Mouse (Mus musculus) neural tube, embryonic 12.5 days (tissue): ENCODE measurements around the gene Kank2. TPM values are rescaled to one million over a fixed set of nuclear protein-coding genes. Genes with fewer than 3 reads are reported as not detected.

Experiments
- ATAC-seq: fragments of 200-750 bp; cut with Nextera tagmentation; 2 replicates; pipeline ENCODE4 v1.8.0; 2017; ENCODE audit warnings: low read depth, mild to moderate bottlenecking, moderate TSS enrichment, moderate library complexity; ENCODE audit not compliant: low FRiP score
- H3K27ac ChIP-seq: fragments of 300-500 bp; sonication (generic); 2 replicates; pipeline ENCODE4 v1.5.1; 2016
- H3K27me3 ChIP-seq: fragments of 300-500 bp; sonication (generic); replicated peaks from 2 replicates; pipeline ENCODE4 v1.6.1; 2016; ENCODE audit warnings: mild to moderate bottlenecking
- H3K36me3 ChIP-seq: fragments of 300-500 bp; sonication (generic); 2 replicates; pipeline ENCODE4 v1.6.1; 2016; ENCODE audit warnings: mild to moderate bottlenecking
- H3K4me1 ChIP-seq: fragments of 300-500 bp; sonication (generic); 2 replicates; pipeline ENCODE4 v1.6.1; 2016
- H3K4me2 ChIP-seq: fragments of 300-500 bp; sonication (generic); replicated peaks from 2 replicates; pipeline ENCODE4 v1.6.1; 2016; ENCODE audit warnings: mild to moderate bottlenecking
- H3K4me3 ChIP-seq: fragments of 300-500 bp; sonication (generic); 2 replicates; pipeline ENCODE4 v1.5.1; 2016
- H3K9ac ChIP-seq: fragments of 300-500 bp; sonication (generic); 2 replicates; pipeline ENCODE4 v1.6.1; 2016; ENCODE audit warnings: mild to moderate bottlenecking
- H3K9me3 ChIP-seq: fragments of 300-500 bp; sonication (generic); 2 replicates; pipeline ENCODE4 v1.6.1; 2016; ENCODE audit warnings: mild to moderate bottlenecking
- WGBS: fragments of 180-500 bp; shearing (Covaris S2); methylation state at CpG from one replicate; pipeline ENCODE4 v1.1.7; 2016; 5-methylcytosine and 5-hydroxymethylcytosine counted together
- polyA plus RNA-seq: library from polyadenylated mRNA; unstranded; fragments of >200 nt; fragmentation: Nextera tagmentation; extraction: Ambion mirVana; gene quantifications from 2 replicates; pipeline ENCODE4 v1.2.1, GENCODE M21; 2016

Gene Kank2
- polyA plus RNA-seq, 1 experiment from 2014 or later = 7.2 TPM

- Histone ChIP-seq H3K9me3 (no peaks in the 10 kb centered on the region), H3K4me1 (no peaks in the 10 kb centered on the region), H3K4me3 (no peak overlapping the region), H3K4me2 (no peak overlapping the region), H3K27me3 (no peaks in the 10 kb centered on the region), H3K36me3 (0 out of 2 replicates have a peak, but pooled peaks cover 14% of the 10 kb centered on the region), H3K27ac (no peak overlapping the region), H3K9ac (no peak overlapping the region)
- ATAC-seq = no peak
- WGBS = 92% methylated on average over 20 of the region's 20 CpGs
These were observed 33.2 kb upstream of the Kank2 start for GRCm38 (mm10) chr9:21831558-21832240.

GRCm38 (mm10) chr9:21830936-21831335 is 32.4 kb upstream of the Kank2 start:
- no peak overlapping the region for H3K4me3 ChIP-seq
- no peak overlapping the region for H3K4me2 ChIP-seq
- 89% methylated on average over 11 of the region's 11 CpGs for WGBS
- H3K27ac ChIP-seq = no peak overlapping the region
- H3K9ac ChIP-seq = no peak overlapping the region
- 0 out of 2 replicates have a peak, but pooled peaks cover 14% of the 10 kb centered on the region for H3K36me3 ChIP-seq
- H3K27me3 ChIP-seq = no peaks in the 10 kb centered on the region
- ATAC-seq = no peak
- H3K4me1 ChIP-seq = no peaks in the 10 kb centered on the region
- H3K9me3 ChIP-seq = no peaks in the 10 kb centered on the region

- ATAC-seq = no peak
- WGBS = 81% methylated on average over 5 of the region's 5 CpGs
These were observed 31.9 kb upstream of the Kank2 start for GRCm38 (mm10) chr9:21830461-21830850.

GRCm38 (mm10) chr9:21829834-21830460 is 31.4 kb upstream of the Kank2 start:
- H3K9ac ChIP-seq = no peak overlapping the region
- no peak overlapping the region for H3K4me3 ChIP-seq
- H3K4me2 ChIP-seq = no peak overlapping the region
- no peak overlapping the region for H3K27ac ChIP-seq
- 92% methylated on average over 14 of the region's 14 CpGs for WGBS
- H3K4me1 ChIP-seq = no peaks in the 10 kb centered on the region
- H3K36me3 ChIP-seq = 0 out of 2 replicates have a peak, but pooled peaks cover 8% of the 10 kb centered on the region
- H3K9me3 ChIP-seq = no peaks in the 10 kb centered on the region
- no peak for ATAC-seq
- no peaks in the 10 kb centered on the region for H3K27me3 ChIP-seq

More at GRCm38 (mm10) chr9:21830461-21830850, 31.9 kb upstream of the Kank2 start:
- H3K9ac ChIP-seq = no peak overlapping the region
- no peak overlapping the region for H3K4me3 ChIP-seq
- no peaks in the 10 kb centered on the region for H3K27me3 ChIP-seq
- no peaks in the 10 kb centered on the region for H3K4me1 ChIP-seq
- 0 out of 2 replicates have a peak, but pooled peaks cover 13% of the 10 kb centered on the region for H3K36me3 ChIP-seq
- no peak overlapping the region for H3K27ac ChIP-seq
- no peak overlapping the region for H3K4me2 ChIP-seq
- no peaks in the 10 kb centered on the region for H3K9me3 ChIP-seq

GRCm38 (mm10) chr9:21824366-21824765 is 25.8 kb upstream of the Kank2 start:
- no peak overlapping the region for H3K27ac ChIP-seq
- no peaks in the 10 kb centered on the region for H3K9me3 ChIP-seq
- H3K4me2 ChIP-seq = no peak overlapping the region
- H3K9ac ChIP-seq = no peak overlapping the region
- H3K4me1 ChIP-seq = no peaks in the 10 kb centered on the region
- 65% methylated on average over 10 of the region's 10 CpGs for WGBS
- no peaks in the 10 kb centered on the region for H3K27me3 ChIP-seq
- H3K4me3 ChIP-seq = no peak overlapping the region
- H3K36me3 ChIP-seq = 0 out of 2 replicates have a peak, but pooled peaks cover 2% of the 10 kb centered on the region
- no peak for ATAC-seq

GRCm38 (mm10) chr9:21823957-21824356 is 25.4 kb upstream of the Kank2 start:
- no peak overlapping the region for H3K4me2 ChIP-seq
- 41% methylated on average over 4 of the region's 4 CpGs for WGBS
- H3K9me3 ChIP-seq = no peaks in the 10 kb centered on the region
- no peak overlapping the region for H3K4me3 ChIP-seq
- no peaks in the 10 kb centered on the region for H3K36me3 ChIP-seq
- H3K27me3 ChIP-seq = no peaks in the 10 kb centered on the region
- ATAC-seq = no peak
- no peak overlapping the region for H3K27ac ChIP-seq
- H3K9ac ChIP-seq = no peak overlapping the region
- H3K4me1 ChIP-seq = no peaks in the 10 kb centered on the region

GRCm38 (mm10) chr9:21822686-21823085 is 24.1 kb upstream of the Kank2 start:
- no peak for ATAC-seq
- Histone ChIP-seq H3K27me3 (no peaks in the 10 kb centered on the region), H3K9ac (no peak overlapping the region), H3K9me3 (no peaks in the 10 kb centered on the region), H3K4me1 (no peaks in the 10 kb centered on the region), H3K36me3 (no peaks in the 10 kb centered on the region), H3K27ac (no peak overlapping the region), H3K4me3 (no peak overlapping the region), H3K4me2 (no peak overlapping the region)
- 86% methylated on average over 6 of the region's 6 CpGs for WGBS

GRCm38 (mm10) chr9:21820183-21820582 is 21.6 kb upstream of the Kank2 start:
- H3K27ac ChIP-seq = no peak overlapping the region
- 89% methylated on average over 12 of the region's 12 CpGs for WGBS
- H3K27me3 ChIP-seq = no peaks in the 10 kb centered on the region
- H3K4me1 ChIP-seq = no peaks in the 10 kb centered on the region
- H3K4me2 ChIP-seq = no peak overlapping the region
- no peaks in the 10 kb centered on the region for H3K9me3 ChIP-seq
- ATAC-seq = no peak
- H3K4me3 ChIP-seq = no peak overlapping the region
- no peak overlapping the region for H3K9ac ChIP-seq
- H3K36me3 ChIP-seq = no peaks in the 10 kb centered on the region

GRCm38 (mm10) chr9:21819181-21819729 is 20.7 kb upstream of the Kank2 start:
- Histone ChIP-seq H3K27me3 (no peaks in the 10 kb centered on the region), H3K4me2 (no peak overlapping the region), H3K4me3 (no peak overlapping the region), H3K36me3 (peaks cover 2% of the 10 kb centered on the region; the same call in 1 of the 2 replicates), H3K9me3 (no peaks in the 10 kb centered on the region), H3K27ac (no peak overlapping the region), H3K4me1 (no peaks in the 10 kb centered on the region), H3K9ac (no peak overlapping the region)
- ATAC-seq = no peak
- 91% methylated on average over 2 of the region's 2 CpGs for WGBS

- no peak for ATAC-seq
- Histone ChIP-seq H3K4me1 (no peaks in the 10 kb centered on the region), H3K36me3 (peaks cover 5% of the 10 kb centered on the region; the same call in 1 of the 2 replicates)
These were observed 20.0 kb upstream of the Kank2 start for GRCm38 (mm10) chr9:21818561-21818960.

GRCm38 (mm10) chr9:21818125-21818524 is 19.6 kb upstream of the Kank2 start:
- ATAC-seq = no peak
- H3K4me2 ChIP-seq = no peak overlapping the region
- H3K27me3 ChIP-seq = no peaks in the 10 kb centered on the region
- H3K9ac ChIP-seq = no peak overlapping the region
- no peaks in the 10 kb centered on the region for H3K4me1 ChIP-seq
- H3K4me3 ChIP-seq = no peak overlapping the region
- 87% methylated on average over 4 of the region's 4 CpGs for WGBS
- H3K36me3 ChIP-seq = peaks cover 5% of the 10 kb centered on the region; the same call in 1 of the 2 replicates
- H3K9me3 ChIP-seq = no peaks in the 10 kb centered on the region
- H3K27ac ChIP-seq = no peak overlapping the region

More at GRCm38 (mm10) chr9:21818561-21818960, 20.0 kb upstream of the Kank2 start:
- Histone ChIP-seq H3K4me3 (no peak overlapping the region), H3K4me2 (no peak overlapping the region), H3K9ac (no peak overlapping the region), H3K9me3 (no peaks in the 10 kb centered on the region), H3K27ac (no peak overlapping the region), H3K27me3 (no peaks in the 10 kb centered on the region)
- whole genome bisulfite sequencing = 94% methylated on average over 6 of the region's 6 CpGs

GRCm38 (mm10) chr9:21816716-21817305 is 18.3 kb upstream of the Kank2 start:
- no peak for ATAC-seq
- H3K4me2 ChIP-seq = no peak overlapping the region
- peaks cover 8% of the 10 kb centered on the region; the same call in 1 of the 2 replicates for H3K36me3 ChIP-seq
- WGBS = 74% methylated on average over 9 of the region's 9 CpGs
- H3K9me3 ChIP-seq = no peaks in the 10 kb centered on the region
- no peaks in the 10 kb centered on the region for H3K27me3 ChIP-seq
- no peak overlapping the region for H3K9ac ChIP-seq
- no peak overlapping the region for H3K4me3 ChIP-seq
- H3K27ac ChIP-seq = no peak overlapping the region
- H3K4me1 ChIP-seq = no peaks in the 10 kb centered on the region
